Mouse (Mus musculus) kidney, postnatal 0 days (tissue): Measurements from ENCODE around the gene Bloc1s5. TPM values are rescaled to one million over a fixed set of nuclear protein-coding genes. Genes with fewer than 3 reads are reported as not detected.

Experiments used
- ATAC-seq: fragments of 200-750 bp; cut with Nextera tagmentation; replicated peaks from 2 replicates; pipeline ENCODE4 v1.8.0; 2017; ENCODE audit warnings: low read depth, moderate number of reproducible peaks, moderate TSS enrichment, moderate library complexity; ENCODE audit not compliant: low FRiP score
- DNase-seq: peaks from one replicate; pipeline ENCODE4 v3.0.0-alpha.2; 2016; ENCODE audit warnings: low spot score
- H3K27ac ChIP-seq: fragments of 300-500 bp; sonication (generic); 2 replicates; pipeline ENCODE4 v1.5.1; 2014; ENCODE audit warnings: mild to moderate bottlenecking
- H3K27me3 ChIP-seq: fragments of 300-500 bp; sonication (generic); 2 replicates; pipeline ENCODE4 v1.6.1; 2014; ENCODE audit warnings: low read length, mixed read lengths; ENCODE audit not compliant: insufficient read depth
- H3K36me3 ChIP-seq: fragments of 300-500 bp; sonication (generic); 2 replicates; pipeline ENCODE4 v1.6.1; 2014; ENCODE audit warnings: low read length, mixed read lengths; ENCODE audit not compliant: insufficient read depth
- H3K4me1 ChIP-seq: fragments of 300-500 bp; sonication (generic); replicated peaks from 2 replicates; pipeline ENCODE4 v1.6.1; 2014; ENCODE audit warnings: antibody characterized with exemption, low read length, mixed read lengths; ENCODE audit not compliant: insufficient read depth
- H3K4me2 ChIP-seq: fragments of 300-500 bp; sonication (generic); 2 replicates; pipeline ENCODE4 v1.6.1; 2014; ENCODE audit warnings: mild to moderate bottlenecking, low read length, moderate library complexity, mixed read lengths
- H3K4me3 ChIP-seq: fragments of 300-500 bp; sonication (generic); replicated peaks from 2 replicates; pipeline ENCODE4 v1.5.1; 2014; ENCODE audit warnings: low read depth, low read length
- H3K9ac ChIP-seq: fragments of 300-500 bp; sonication (generic); 2 replicates; pipeline ENCODE4 v1.6.1; 2014; ENCODE audit warnings: low read depth, low read length
- H3K9me3 ChIP-seq: fragments of 300-500 bp; sonication (generic); replicated peaks from 2 replicates; pipeline ENCODE4 v1.6.1; 2016; ENCODE audit warnings: low read length, inconsistent platforms, mixed read lengths
- CTCF ChIP-seq: IDR thresholded peaks from 2 replicates; pipeline ENCODE4 v1.5.1; 2016; ENCODE audit warnings: antibody characterized with exemption, low read depth, mild to moderate bottlenecking, moderate library complexity
- WGBS: fragments of 180-500 bp; shearing (Covaris S2); extraction: QIAGEN DNeasy Blood & Tissue Kit; methylation state at CpG from one replicate; pipeline ENCODE4 v1.1.7; 2014; 5-methylcytosine and 5-hydroxymethylcytosine counted together
- polyA plus RNA-seq: library from polyadenylated mRNA; unstranded; fragments of >200 nt; fragmentation: Nextera tagmentation; extraction: Ambion mirVana; gene quantifications from 2 replicates; pipeline ENCODE4 v1.2.1, GENCODE M21; 2015

Gene Bloc1s5
- polyA plus RNA-seq, 1 experiment from 2014 or later: 21.8 TPM

- Histone ChIP-seq H3K36me3 (no peaks in the 10 kb centered on the region), H3K9me3 (no peaks in the 10 kb centered on the region), H3K4me2 (no peak overlapping the region), H3K27me3 (no peaks in the 10 kb centered on the region), H3K4me3 (no peak overlapping the region), H3K4me1 (no peaks in the 10 kb centered on the region), H3K9ac (no peak overlapping the region), H3K27ac (no peak overlapping the region)
- DNase-seq: no peak
- ATAC-seq: no peak
- WGBS: 95% methylated on average over 4 of the region's 4 CpGs
- TF ChIP-seq CTCF: no peak
Observed at GRCm38 (mm10) chr13:38586451-38586850, 48.5 kb downstream of the Bloc1s5 start.

- no peak overlapping the region for H3K4me3 ChIP-seq
- 64% methylated on average over 3 of the region's 3 CpGs for WGBS
- no peak overlapping the region for H3K9ac ChIP-seq
- H3K36me3 ChIP-seq: no peaks in the 10 kb centered on the region
- no peak for TF ChIP-seq CTCF
- H3K27ac ChIP-seq: no peak overlapping the region
- no peaks in the 10 kb centered on the region for H3K4me1 ChIP-seq
- DNase-seq (peak; percentile 28), ATAC-seq (no peak)
- no peaks in the 10 kb centered on the region for H3K27me3 ChIP-seq
- no peaks in the 10 kb centered on the region for H3K9me3 ChIP-seq
- H3K4me2 ChIP-seq: no peak overlapping the region
Observed at GRCm38 (mm10) chr13:38582768-38583167, 52.1 kb downstream of the Bloc1s5 start.

- H3K4me1 ChIP-seq: no peaks in the 10 kb centered on the region
- peak; percentile 70 for TF ChIP-seq CTCF
- H3K9ac ChIP-seq: no peak overlapping the region
- no peaks in the 10 kb centered on the region for H3K27me3 ChIP-seq
- no peak overlapping the region for H3K4me3 ChIP-seq
- WGBS: 64% methylated on average over 11 of the region's 11 CpGs
- no peaks in the 10 kb centered on the region for H3K9me3 ChIP-seq
- no peaks in the 10 kb centered on the region for H3K36me3 ChIP-seq
- ATAC-seq (no peak; the same call in 1 of the 2 replicates), DNase-seq (peak; percentile 67)
- H3K4me2 ChIP-seq: peak overlapping the region; percentile 30
- no peak overlapping the region for H3K27ac ChIP-seq
Observed at GRCm38 (mm10) chr13:38580601-38581457, 54.1 kb downstream of the Bloc1s5 start.

GRCm38 (mm10) chr13:38579971-38580600, 54.8 kb downstream of the Bloc1s5 start:
- WGBS: 72% methylated on average over 25 of the region's 25 CpGs
- no peak overlapping the region for H3K9ac ChIP-seq
- H3K36me3 ChIP-seq: no peaks in the 10 kb centered on the region
- ATAC-seq (no peak), DNase-seq (no peak)
- no peaks in the 10 kb centered on the region for H3K4me1 ChIP-seq
- H3K9me3 ChIP-seq: no peaks in the 10 kb centered on the region
- no peak overlapping the region for H3K4me3 ChIP-seq
- TF ChIP-seq CTCF: no peak
- H3K27ac ChIP-seq: no peak overlapping the region
- H3K27me3 ChIP-seq: no peaks in the 10 kb centered on the region
- peak overlapping the region; percentile 30 for H3K4me2 ChIP-seq

GRCm38 (mm10) chr13:38574668-38575067, 60.2 kb downstream of the Bloc1s5 start:
- Histone ChIP-seq H3K27me3 (no peaks in the 10 kb centered on the region), H3K36me3 (no peaks in the 10 kb centered on the region), H3K9me3 (no peaks in the 10 kb centered on the region), H3K27ac (no peak overlapping the region), H3K4me2 (no peak overlapping the region), H3K4me1 (no peaks in the 10 kb centered on the region), H3K4me3 (no peak overlapping the region), H3K9ac (no peak overlapping the region)
- ATAC-seq (no peak), DNase-seq (no peak)
- WGBS: 77% methylated on average over 3 of the region's 3 CpGs
- TF ChIP-seq CTCF: no peak

GRCm38 (mm10) chr13:38573281-38573680, 61.6 kb downstream of the Bloc1s5 start:
- no peak overlapping the region for H3K9ac ChIP-seq
- no peak for TF ChIP-seq CTCF
- H3K4me2 ChIP-seq: no peak overlapping the region
- H3K4me1 ChIP-seq: no peaks in the 10 kb centered on the region
- no peak overlapping the region for H3K4me3 ChIP-seq
- no peaks in the 10 kb centered on the region for H3K9me3 ChIP-seq
- no peaks in the 10 kb centered on the region for H3K36me3 ChIP-seq
- WGBS: 85% methylated on average over 1 of the region's 1 CpGs
- H3K27ac ChIP-seq: no peak overlapping the region
- no peaks in the 10 kb centered on the region for H3K27me3 ChIP-seq
- ATAC-seq (no peak), DNase-seq (no peak)
